Mouse (Mus musculus): ENCODE measurements around the gene Cfl1. TPM values are rescaled to one million over a fixed set of nuclear protein-coding genes. Genes with fewer than 3 reads are reported as not detected.

Cfl1 gene
- polyA plus RNA-seq, 1 experiment from 2014 or later = 2,209 TPM

DNA sequence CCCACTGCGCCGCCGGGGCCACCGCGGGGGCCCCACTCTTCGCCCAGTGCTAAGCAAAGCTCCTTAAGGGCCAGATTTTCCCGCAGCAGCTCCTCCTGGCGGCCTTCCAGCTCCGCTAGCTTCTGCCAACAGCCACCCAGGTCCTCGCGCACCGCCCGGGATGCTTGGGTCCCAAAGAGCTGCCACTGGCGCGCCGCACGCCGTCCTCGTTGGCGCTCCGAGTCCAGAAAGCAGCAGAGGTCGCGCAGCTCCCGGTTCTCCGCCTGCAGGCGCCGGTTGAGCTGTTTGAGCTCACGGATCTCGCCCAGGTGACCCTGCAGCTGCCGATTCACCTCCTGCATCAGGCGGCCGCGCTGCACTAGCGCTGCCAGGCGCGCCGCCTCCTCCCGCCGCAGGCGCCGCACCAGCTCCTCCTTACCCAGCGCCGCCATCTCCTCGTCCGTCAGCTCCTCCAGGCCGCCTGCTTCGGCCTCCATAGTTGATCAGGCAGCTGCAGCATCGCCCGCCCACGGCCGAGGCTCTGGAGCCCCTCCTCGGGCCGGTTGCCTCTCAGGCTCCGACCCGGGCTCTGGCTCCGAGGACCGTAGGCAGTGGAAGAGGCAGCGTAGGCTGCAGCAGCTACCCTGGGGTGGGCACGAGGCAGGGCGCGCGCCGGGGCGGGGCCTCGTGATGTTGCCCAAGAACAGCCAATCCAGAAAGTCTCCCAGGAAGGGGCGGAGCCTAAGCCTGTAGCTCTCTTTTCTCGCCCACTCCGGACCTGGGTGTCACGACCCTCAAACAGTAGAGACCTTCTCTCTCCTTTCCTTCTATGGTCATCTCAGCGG is 33.1 kb upstream of the Cfl1 start:
- Histone ChIP-seq H3K27ac (peak overlapping the region; percentile 89), H3K36me3 (peaks cover 20% of the 10 kb centered on the region), H3K9ac (peak overlapping the region; percentile 71), H3K9me3 (no peaks in the 10 kb centered on the region), H3K4me2 (peak overlapping the region; percentile 97), H3K4me1 (peaks cover 40% of the 10 kb centered on the region), H3K4me3 (peak overlapping the region; percentile 73), H3K27me3 (no peaks in the 10 kb centered on the region)
- under 1% methylated on average over 70 of the region's 70 CpGs for WGBS
- ATAC-seq (ENCODE audit: insufficient number of reproducible peaks, low FRiP score, low TSS enrichment, low read depth) = peak; percentile 92

- peak within 1 kb of the TSS; percentile 89 for H3K27ac ChIP-seq
- H3K9me3 ChIP-seq = no peaks in the 10 kb centered on the region
- WGBS = 18% methylated on average over 14 of the region's 14 CpGs
- peaks cover 40% of the 10 kb centered on the region for H3K4me1 ChIP-seq
- H3K36me3 ChIP-seq = peaks cover 27% of the 10 kb centered on the region
- no peak for ATAC-seq (ENCODE audit: insufficient number of reproducible peaks, low FRiP score, low TSS enrichment, low read depth)
- no peaks in the 10 kb centered on the region for H3K27me3 ChIP-seq
- H3K9ac ChIP-seq = peak within 1 kb of the TSS; percentile 71
- peak within 1 kb of the TSS; percentile 97 for H3K4me2 ChIP-seq
- H3K4me3 ChIP-seq = peak within 1 kb of the TSS; percentile 73
These were observed 32.4 kb upstream of the Cfl1 start, which contains the start of gene Ccdc85b for GRCm38 (mm10) chr19:5457746-5458442. Gene Ccdc85b, minus strand, starts transcription at chr19:5457894.

DNA sequence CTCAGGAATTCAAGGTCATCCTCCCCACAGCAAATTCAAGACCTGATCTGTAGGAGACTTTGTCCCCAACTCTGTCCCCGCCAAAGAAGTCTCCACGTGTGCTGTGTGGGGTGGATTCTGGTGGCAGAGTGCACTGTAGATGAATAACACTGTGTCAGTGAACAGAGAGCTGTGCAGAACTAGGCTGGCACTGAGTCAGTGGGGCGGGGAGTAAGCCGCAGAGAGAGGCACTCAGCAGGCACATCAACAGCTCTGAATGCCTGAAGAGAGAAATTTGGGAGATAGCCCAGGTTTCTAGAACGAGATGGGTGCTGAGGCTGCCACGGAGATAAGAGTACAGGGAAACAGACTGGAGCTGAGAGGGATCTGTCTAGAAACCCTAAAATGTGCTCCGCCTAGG is 31.2 kb upstream of the Cfl1 start:
- H3K4me1 ChIP-seq = peaks cover 46% of the 10 kb centered on the region
- no peak overlapping the region for H3K27ac ChIP-seq
- no peak overlapping the region for H3K4me2 ChIP-seq
- peaks cover 32% of the 10 kb centered on the region for H3K36me3 ChIP-seq
- H3K4me3 ChIP-seq = no peak overlapping the region
- ATAC-seq (ENCODE audit: insufficient number of reproducible peaks, low FRiP score, low TSS enrichment, low read depth) = no peak
- no peaks in the 10 kb centered on the region for H3K9me3 ChIP-seq
- H3K27me3 ChIP-seq = no peaks in the 10 kb centered on the region
- no peak overlapping the region for H3K9ac ChIP-seq
- 71% methylated on average over 7 of the region's 7 CpGs for WGBS

GRCm38 (mm10) chr19:5459896-5460295 is 30.4 kb upstream of the Cfl1 start:
- WGBS = 22% methylated on average over 3 of the region's 3 CpGs

GRCm38 (mm10) chr19:5460465-5460911 is 29.8 kb upstream of the Cfl1 start, which contains the start of gene Fibp:
Gene Fibp, plus strand, starts transcription at chr19:5460615.
- H3K27ac ChIP-seq = peak within 1 kb of the TSS; percentile 78
- WGBS = under 1% methylated on average over 32 of the region's 32 CpGs
- 0 out of 2 replicates have a peak, but pooled peaks have one; percentile 13 for ATAC-seq (ENCODE audit: insufficient number of reproducible peaks, low FRiP score, low TSS enrichment, low read depth)

More at GRCm38 (mm10) chr19:5459896-5460295, 30.4 kb upstream of the Cfl1 start:
- peak overlapping the region; percentile 91 for H3K4me2 ChIP-seq
- no peaks in the 10 kb centered on the region for H3K9me3 ChIP-seq
- peaks cover 32% of the 10 kb centered on the region for H3K36me3 ChIP-seq
- no peaks in the 10 kb centered on the region for H3K27me3 ChIP-seq
- peak overlapping the region; percentile 78 for H3K27ac ChIP-seq
- H3K4me1 ChIP-seq = peaks cover 45% of the 10 kb centered on the region
- ATAC-seq (ENCODE audit: insufficient number of reproducible peaks, low FRiP score, low TSS enrichment, low read depth) = no peak
- H3K4me3 ChIP-seq = peak overlapping the region; percentile 79
- H3K9ac ChIP-seq = no peak overlapping the region; the same call in 1 of the 2 replicates

GRCm38 (mm10) chr19:5461411-5461810 is 28.8 kb upstream of the Cfl1 start:
- peak overlapping the region; percentile 91 for H3K4me2 ChIP-seq
- ATAC-seq (ENCODE audit: insufficient number of reproducible peaks, low FRiP score, low TSS enrichment, low read depth) = no peak
- H3K9ac ChIP-seq = peak overlapping the region; percentile 72
- H3K27ac ChIP-seq = no peak overlapping the region
- no peaks in the 10 kb centered on the region for H3K27me3 ChIP-seq
- H3K36me3 ChIP-seq = peaks cover 47% of the 10 kb centered on the region
- no peaks in the 10 kb centered on the region for H3K9me3 ChIP-seq
- 84% methylated on average over 6 of the region's 6 CpGs for WGBS
- peaks cover 31% of the 10 kb centered on the region for H3K4me1 ChIP-seq
- peak overlapping the region; percentile 79 for H3K4me3 ChIP-seq

More at GRCm38 (mm10) chr19:5460465-5460911, 29.8 kb upstream of the Cfl1 start, which contains the start of gene Fibp:
- Histone ChIP-seq H3K9me3 (no peaks in the 10 kb centered on the region), H3K9ac (peak within 1 kb of the TSS; percentile 72), H3K4me2 (peak within 1 kb of the TSS; percentile 91), H3K4me1 (peaks cover 40% of the 10 kb centered on the region), H3K27me3 (no peaks in the 10 kb centered on the region), H3K36me3 (peaks cover 37% of the 10 kb centered on the region), H3K4me3 (peak within 1 kb of the TSS; percentile 79)

DNA sequence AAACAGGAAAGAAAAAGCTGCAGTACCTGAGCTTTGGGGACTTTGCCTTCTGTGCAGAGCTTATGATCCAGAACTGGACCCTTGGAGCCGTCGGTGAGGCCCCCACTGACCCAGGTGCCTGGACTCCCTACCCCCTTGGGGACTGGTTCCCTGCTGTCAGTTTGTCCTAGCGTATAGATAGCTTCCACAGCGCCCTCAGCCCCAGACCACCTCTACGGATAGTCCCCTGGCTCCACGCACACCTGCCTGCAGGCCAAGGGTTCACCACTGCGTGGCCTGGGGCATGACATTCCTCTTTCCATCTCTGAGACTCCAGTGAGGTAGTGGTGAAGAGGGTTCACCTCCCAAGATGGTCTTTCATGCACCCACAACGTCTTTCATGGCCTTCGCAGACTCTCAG is 27.0 kb upstream of the Cfl1 start:
- ATAC-seq (ENCODE audit: insufficient number of reproducible peaks, low FRiP score, low TSS enrichment, low read depth) = no peak
- peaks cover 24% of the 10 kb centered on the region for H3K4me1 ChIP-seq
- peaks cover 60% of the 10 kb centered on the region for H3K36me3 ChIP-seq
- no peak overlapping the region for H3K4me3 ChIP-seq
- no peaks in the 10 kb centered on the region for H3K27me3 ChIP-seq
- H3K27ac ChIP-seq = no peak overlapping the region
- H3K4me2 ChIP-seq = no peak overlapping the region
- H3K9me3 ChIP-seq = no peaks in the 10 kb centered on the region
- H3K9ac ChIP-seq = no peak overlapping the region
- WGBS = 92% methylated on average over 9 of the region's 9 CpGs

- 41% methylated on average over 15 of the region's 15 CpGs for WGBS
- Histone ChIP-seq H3K36me3 (peaks cover 60% of the 10 kb centered on the region), H3K4me2 (peak overlapping the region; percentile 28), H3K27me3 (no peaks in the 10 kb centered on the region), H3K4me1 (peaks cover 27% of the 10 kb centered on the region), H3K4me3 (peak overlapping the region; percentile 19), H3K27ac (0 out of 2 replicates have a peak overlapping the region, but pooled peaks have one; percentile 47), H3K9me3 (no peaks in the 10 kb centered on the region), H3K9ac (no peak overlapping the region)
- no peak; the same call in 1 of the 2 replicates for ATAC-seq (ENCODE audit: insufficient number of reproducible peaks, low FRiP score, low TSS enrichment, low read depth)
These were observed 26.3 kb upstream of the Cfl1 start for GRCm38 (mm10) chr19:5463791-5464562.

DNA sequence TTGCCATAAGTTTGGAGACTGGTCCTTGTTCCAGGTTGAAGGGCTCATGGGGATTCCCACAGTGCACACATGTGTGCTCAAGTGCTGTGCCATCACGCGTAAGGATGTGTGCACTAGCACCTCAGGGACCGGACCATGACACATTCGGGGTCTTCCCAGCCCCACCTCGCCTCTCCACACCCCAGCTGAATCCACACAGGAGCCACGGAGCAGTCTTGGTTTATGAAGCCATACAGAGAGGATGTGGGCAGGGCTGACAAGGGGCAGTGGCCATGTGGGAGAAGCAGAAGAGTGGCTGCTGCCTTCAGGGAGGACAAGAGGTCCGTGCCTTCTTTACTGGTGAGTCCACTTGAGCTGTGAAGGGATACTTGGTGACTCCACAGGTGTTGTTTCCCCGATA is 25.2 kb upstream of the Cfl1 start:
- WGBS = 95% methylated on average over 8 of the region's 8 CpGs
- H3K27me3 ChIP-seq = no peaks in the 10 kb centered on the region
- H3K27ac ChIP-seq = no peak overlapping the region
- no peaks in the 10 kb centered on the region for H3K9me3 ChIP-seq
- no peak overlapping the region for H3K4me2 ChIP-seq
- H3K4me3 ChIP-seq = no peak overlapping the region
- H3K36me3 ChIP-seq = peaks cover 60% of the 10 kb centered on the region
- peaks cover 25% of the 10 kb centered on the region for H3K4me1 ChIP-seq
- H3K9ac ChIP-seq = no peak overlapping the region
- ATAC-seq (ENCODE audit: insufficient number of reproducible peaks, low FRiP score, low TSS enrichment, low read depth) = no peak

GRCm38 (mm10) chr19:5466916-5467500 is 23.2 kb upstream of the Cfl1 start:
- Histone ChIP-seq H3K36me3 (peaks cover 54% of the 10 kb centered on the region), H3K4me1 (peaks cover 15% of the 10 kb centered on the region), H3K9me3 (no peaks in the 10 kb centered on the region), H3K4me3 (no peak overlapping the region), H3K4me2 (no peak overlapping the region), H3K27ac (no peak overlapping the region), H3K9ac (no peak overlapping the region), H3K27me3 (no peaks in the 10 kb centered on the region)
- 86% methylated on average over 6 of the region's 6 CpGs for WGBS
- no peak for ATAC-seq (ENCODE audit: insufficient number of reproducible peaks, low FRiP score, low TSS enrichment, low read depth)

- Histone ChIP-seq H3K27ac (0 out of 2 replicates have a peak within 1 kb of the TSS, but pooled peaks have one; percentile 18), H3K9ac (no peak within 1 kb of the TSS), H3K9me3 (no peaks in the 10 kb centered on the region), H3K4me2 (no peak within 1 kb of the TSS), H3K36me3 (peaks cover 42% of the 10 kb centered on the region), H3K4me3 (no peak within 1 kb of the TSS), H3K27me3 (no peaks in the 10 kb centered on the region), H3K4me1 (peaks cover 15% of the 10 kb centered on the region)
- ATAC-seq (ENCODE audit: insufficient number of reproducible peaks, low FRiP score, low TSS enrichment, low read depth) = no peak
- WGBS = 53% methylated on average over 5 of the region's 5 CpGs
These were observed 21.9 kb upstream of the Cfl1 start, which contains the start of gene Ctsw for GRCm38 (mm10) chr19:5468374-5468773. Gene Ctsw, minus strand, starts transcription at chr19:5468507.

Measured in limb, embryonic 15.5 days (tissue).